Mouse (Mus musculus): ENCODE results near the gene Gm156.
"Not testable (repeated sequence)": the region's sequence is repeated elsewhere in the genome, so short reads cannot be mapped to it uniquely, and the experiment has no call there.

The Gm156 gene

GRCm38 (mm10) chr6:129784170-129784569 is at the start of gene Gm156:
Gm156 (minus strand) TSS chr6:129784270.
- not testable (repeated sequence) for DNase-seq (ENCODE audit: low spot score in 2 of 2)

GRCm38 (mm10) chr6:129825559-129825958 is 41.5 kb upstream of the Gm156 start:
- no peak for DNase-seq (ENCODE audit: low spot score in 2 of 2)

DNA sequence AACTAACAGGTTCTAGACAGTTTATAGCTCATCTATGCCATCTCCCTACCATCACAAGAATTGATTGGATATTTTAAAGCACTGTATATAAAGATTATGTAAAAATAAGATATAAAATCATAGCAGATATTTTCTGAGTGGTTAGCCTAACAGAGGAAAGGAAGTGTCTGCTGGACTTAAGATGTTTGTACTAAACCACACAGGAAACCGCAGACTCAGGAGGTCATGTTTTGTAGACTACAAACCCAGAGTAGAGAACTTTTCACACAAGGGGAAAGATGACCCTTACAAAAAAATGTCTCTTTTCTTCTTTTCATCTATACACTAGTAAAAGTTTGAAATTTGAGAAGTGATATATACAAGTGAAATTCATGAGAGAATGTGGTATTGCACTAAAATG is 39.9 kb upstream of the Gm156 start:
- no peak for DNase-seq (ENCODE audit: low spot score in 2 of 2)

DNA sequence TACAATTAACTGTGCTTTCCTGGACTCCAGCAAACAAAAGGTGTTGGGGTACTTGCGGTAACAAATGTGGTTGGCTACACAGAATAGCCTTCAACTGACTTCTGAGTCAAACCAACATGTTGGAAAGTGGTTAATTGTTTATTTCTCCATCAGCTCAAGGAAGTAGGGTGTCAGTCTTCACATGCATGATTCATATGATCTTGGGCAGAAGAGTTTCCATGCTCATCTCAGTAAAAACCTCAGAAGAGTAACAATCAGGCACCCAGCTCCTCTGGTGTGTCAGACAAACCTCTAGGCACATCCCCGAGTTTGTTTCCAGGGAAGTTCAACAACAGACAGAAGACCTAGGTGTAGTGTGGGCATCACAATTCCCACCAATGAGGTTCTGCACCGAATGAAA is 33.7 kb upstream of the Gm156 start:
- DNase-seq (ENCODE audit: low spot score in 2 of 2), result no peak

- no peak for DNase-seq (ENCODE audit: low spot score in 2 of 2)
Observed at GRCm38 (mm10) chr6:129747654-129748032, 36.4 kb downstream of the Gm156 start.

- no peak for DNase-seq (ENCODE audit: low spot score in 2 of 2)
Observed at GRCm38 (mm10) chr6:129747016-129747653, 36.9 kb downstream of the Gm156 start.

- DNase-seq (ENCODE audit: low spot score in 2 of 2), result no peak
Observed at GRCm38 (mm10) chr6:129746151-129746550, 37.9 kb downstream of the Gm156 start.

- no peak for DNase-seq (ENCODE audit: low spot score in 2 of 2)
Observed at GRCm38 (mm10) chr6:129740069-129740721, 43.9 kb downstream of the Gm156 start, which contains the start of gene Klri2. Klri2 (minus strand) TSS chr6:129740484.

DNA sequence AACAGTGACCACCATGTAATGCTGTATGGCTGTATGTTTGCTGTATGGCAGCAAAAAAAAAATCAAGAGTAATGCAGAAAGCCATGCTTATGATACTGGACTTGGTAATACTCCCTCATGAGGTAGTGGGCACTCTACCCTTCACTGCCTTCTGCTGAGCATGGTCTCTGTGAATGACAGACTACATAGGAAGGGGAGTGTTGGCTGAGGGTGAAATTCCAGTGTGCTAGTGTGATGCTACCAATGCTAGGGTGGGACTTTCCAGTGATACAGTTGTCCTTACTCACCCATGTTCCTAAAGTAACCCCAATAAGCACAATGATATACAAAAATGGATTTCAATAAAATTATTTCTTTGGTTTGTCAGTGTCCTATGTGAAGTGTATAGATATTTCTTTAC is 47.7 kb downstream of the Gm156 start:
- no peak for DNase-seq (ENCODE audit: low spot score in 2 of 2)

DNA sequence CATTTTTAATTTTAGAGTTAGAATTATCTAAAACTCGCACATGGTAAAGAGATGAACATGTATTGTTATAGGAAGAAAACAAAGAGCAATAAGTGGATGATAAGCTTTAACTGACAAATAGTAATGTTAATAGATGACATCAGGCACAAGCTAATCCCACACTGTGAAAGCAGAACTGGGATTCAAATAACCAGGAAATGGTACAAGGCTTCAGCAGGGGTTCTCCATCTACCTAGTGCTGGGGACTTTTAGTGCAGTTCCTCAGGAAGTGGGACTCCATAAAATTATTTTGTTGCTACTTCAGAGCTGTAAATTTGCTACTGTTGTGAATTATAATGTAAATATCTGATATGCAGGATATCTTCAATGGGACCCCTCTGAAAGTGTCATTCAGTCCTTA is 56.8 kb downstream of the Gm156 start:
- DNase-seq (ENCODE audit: low spot score in 2 of 2), result no peak

GRCm38 (mm10) chr6:129721390-129721789 is 62.7 kb downstream of the Gm156 start:
- DNase-seq (ENCODE audit: low spot score in 2 of 2), result no peak

DNA sequence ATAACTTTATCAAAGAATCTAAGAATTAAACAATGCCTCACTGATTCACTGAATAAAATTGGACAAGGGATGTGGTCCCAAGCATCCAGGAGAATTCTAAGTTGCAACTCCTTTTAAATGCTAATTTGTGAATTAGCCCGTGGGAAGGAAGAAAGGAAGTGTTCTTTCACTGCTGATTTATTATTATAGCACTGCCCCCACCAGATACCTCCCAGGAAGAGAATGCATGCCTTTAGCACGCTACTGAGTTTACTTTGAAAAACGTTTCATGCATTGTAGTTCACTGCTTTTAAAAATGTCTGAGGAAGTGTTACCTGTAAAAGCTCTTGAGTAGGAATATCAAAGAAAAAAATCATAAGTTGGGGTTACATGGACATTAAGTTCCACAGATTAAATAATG is 63.6 kb downstream of the Gm156 start:
- no peak for DNase-seq (ENCODE audit: low spot score in 2 of 2)

DNA sequence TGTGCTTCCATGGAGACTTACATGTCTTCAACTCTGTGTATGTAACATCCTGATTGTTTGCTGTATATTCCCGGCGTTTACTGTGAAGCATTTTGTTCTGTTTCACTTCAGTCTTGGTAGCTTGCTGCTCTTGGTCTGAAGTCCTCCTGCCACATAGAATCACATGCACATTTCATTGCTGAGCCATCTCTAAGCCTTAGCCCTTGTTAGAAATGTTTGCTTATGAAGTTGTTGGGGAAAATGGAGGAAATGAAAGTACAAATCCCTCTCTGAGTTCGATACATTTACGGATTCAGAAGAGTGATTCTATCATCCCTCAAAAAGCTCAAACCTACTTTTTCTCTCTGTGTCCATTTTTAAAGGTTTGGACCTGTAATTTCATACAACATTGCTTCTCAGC is 67.0 kb downstream of the Gm156 start, which contains the start of gene Klri1:
Gene Klri1 (minus strand): TSS at position 101 of the 400 bp plus-strand sequence.
- no peak for DNase-seq (ENCODE audit: low spot score in 2 of 2)

Data from right cerebral cortex, postnatal 10 days (tissue).